Mouse (Mus musculus): ENCODE results near the gene Rad51c.

GRCm38 (mm10) chr11:87357317-87358300, 47.1 kb downstream of the Rad51c start:
- TF ChIP-seq CTCF (IDR thresholded peaks at IDR 0.05; ENCODE audit: low read depth, low read length) (no peak), EP300 (IDR thresholded peaks at IDR 0.05; ENCODE audit: insufficient read depth, low read depth, low read length) (no peak)
